Mouse (Mus musculus): ENCODE results near the gene Samd5. TPM values are rescaled to one million over a fixed set of nuclear protein-coding genes. Genes with fewer than 3 reads are reported as not detected.

Gene Samd5
- 2.4 and 3.0 TPM in 2 replicates for polyA plus RNA-seq (2012; rRNA removed; ENCODE audit: low replicate concordance)

GRCm38 (mm10) chr10:9674561-9675521, at the start of gene Samd5:
Gene Samd5, minus strand, starts transcription at chr10:9675208.

Other genes with a start within 250 kb of the Samd5 start
- 13.6 and 14.6 TPM in 2 replicates for gene Stxbp5, start 225.9 kb upstream of the Samd5 start, polyA plus RNA-seq (2012; rRNA removed; ENCODE audit: low replicate concordance)

Measured in mammary gland, adult 2 months (tissue).